Mouse (Mus musculus) forebrain, embryonic 11.5 days (tissue): ENCODE results near the gene Lpp. TPM values are rescaled to one million over a fixed set of nuclear protein-coding genes. Genes with fewer than 3 reads are reported as not detected.

Experiments used
- ATAC-seq: fragments of 200-750 bp; cut with Nextera tagmentation; replicated peaks from 2 replicates; pipeline ENCODE4 v1.8.0; 2017; ENCODE audit warnings: moderate TSS enrichment; ENCODE audit not compliant: low FRiP score
- DNase-seq: peaks from one replicate; pipeline ENCODE4 v3.0.0-alpha.2; 2017; ENCODE audit warnings: low spot score
- H3K27ac ChIP-seq: fragments of 300-500 bp; sonication (generic); 2 replicates; pipeline ENCODE4 v1.5.1; 2014; ENCODE audit warnings: low read depth, low read length
- H3K27me3 ChIP-seq: fragments of 300-500 bp; sonication (generic); 2 replicates; pipeline ENCODE4 v1.6.1; 2014; ENCODE audit warnings: mild to moderate bottlenecking, low read length, mixed read lengths; ENCODE audit not compliant: control insufficient read depth, insufficient read depth
- H3K36me3 ChIP-seq: fragments of 300-500 bp; sonication (generic); 2 replicates; pipeline ENCODE4 v1.6.1; 2014; ENCODE audit warnings: mild to moderate bottlenecking, low read length, moderate library complexity, mixed read lengths; ENCODE audit not compliant: control insufficient read depth, insufficient read depth
- H3K4me1 ChIP-seq: fragments of 300-500 bp; sonication (generic); replicated peaks from 2 replicates; pipeline ENCODE4 v1.6.1; 2014; ENCODE audit warnings: low read length, mixed read lengths; ENCODE audit not compliant: control insufficient read depth, insufficient read depth
- H3K4me2 ChIP-seq: fragments of 300-500 bp; sonication (generic); 2 replicates; pipeline ENCODE4 v1.6.1; 2014; ENCODE audit warnings: low read depth, mild to moderate bottlenecking, low read length, moderate library complexity, mixed read lengths; ENCODE audit not compliant: severe bottlenecking
- H3K4me3 ChIP-seq: fragments of 300-500 bp; sonication (generic); 2 replicates; pipeline ENCODE4 v1.5.1; 2014; ENCODE audit warnings: low read depth, low read length
- H3K9ac ChIP-seq: fragments of 300-500 bp; sonication (generic); 2 replicates; pipeline ENCODE4 v1.6.1; 2014; ENCODE audit warnings: low read length
- H3K9me3 ChIP-seq: fragments of 300-500 bp; sonication (generic); 2 replicates; pipeline ENCODE4 v1.6.1; 2016; ENCODE audit warnings: low read length, mixed read lengths; ENCODE audit not compliant: control insufficient read depth
- WGBS: fragments of 180-500 bp; shearing (Covaris S2); extraction: QIAGEN DNeasy Blood & Tissue Kit; methylation state at CpG from one replicate; pipeline ENCODE4 v1.1.7; 2014; 5-methylcytosine and 5-hydroxymethylcytosine counted together
- polyA plus RNA-seq: library from polyadenylated mRNA; unstranded; fragments of >200 nt; fragmentation: Nextera tagmentation; extraction: Ambion mirVana; gene quantifications from 2 replicates; pipeline ENCODE4 v1.2.1, GENCODE M21; 2014

Lpp gene
- polyA plus RNA-seq, 1 experiment from 2014 or later: 22.1 TPM

DNA sequence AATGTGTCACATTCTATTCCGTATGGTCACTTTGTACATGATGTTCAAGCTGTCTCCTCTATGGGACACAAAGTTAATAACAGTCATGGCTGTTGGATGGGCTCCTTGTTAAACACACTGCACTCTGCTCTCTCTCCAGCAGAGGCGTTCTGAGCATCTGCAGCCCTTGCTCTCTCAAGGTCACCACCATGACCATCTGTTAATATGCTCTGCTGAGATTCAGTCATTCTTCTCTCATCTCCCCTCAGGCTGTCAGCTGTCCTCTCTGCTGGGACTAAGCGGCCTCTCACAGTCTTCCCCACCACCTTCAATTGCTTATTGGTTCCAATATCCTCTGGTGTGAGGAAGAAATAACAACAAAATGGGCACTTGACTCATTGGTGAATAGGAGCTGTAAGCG, 425.8 kb downstream of the Lpp start:
- H3K36me3 ChIP-seq: no peaks in the 10 kb centered on the region
- H3K4me3 ChIP-seq: no peak overlapping the region
- no peaks in the 10 kb centered on the region for H3K4me1 ChIP-seq
- H3K4me2 ChIP-seq: no peak overlapping the region
- no peaks in the 10 kb centered on the region for H3K9me3 ChIP-seq
- DNase-seq (no peak), ATAC-seq (no peak)
- WGBS: 71% methylated on average over 4 of the region's 4 CpGs
- H3K27ac ChIP-seq: no peak overlapping the region
- H3K27me3 ChIP-seq: no peaks in the 10 kb centered on the region
- no peak overlapping the region for H3K9ac ChIP-seq

DNA sequence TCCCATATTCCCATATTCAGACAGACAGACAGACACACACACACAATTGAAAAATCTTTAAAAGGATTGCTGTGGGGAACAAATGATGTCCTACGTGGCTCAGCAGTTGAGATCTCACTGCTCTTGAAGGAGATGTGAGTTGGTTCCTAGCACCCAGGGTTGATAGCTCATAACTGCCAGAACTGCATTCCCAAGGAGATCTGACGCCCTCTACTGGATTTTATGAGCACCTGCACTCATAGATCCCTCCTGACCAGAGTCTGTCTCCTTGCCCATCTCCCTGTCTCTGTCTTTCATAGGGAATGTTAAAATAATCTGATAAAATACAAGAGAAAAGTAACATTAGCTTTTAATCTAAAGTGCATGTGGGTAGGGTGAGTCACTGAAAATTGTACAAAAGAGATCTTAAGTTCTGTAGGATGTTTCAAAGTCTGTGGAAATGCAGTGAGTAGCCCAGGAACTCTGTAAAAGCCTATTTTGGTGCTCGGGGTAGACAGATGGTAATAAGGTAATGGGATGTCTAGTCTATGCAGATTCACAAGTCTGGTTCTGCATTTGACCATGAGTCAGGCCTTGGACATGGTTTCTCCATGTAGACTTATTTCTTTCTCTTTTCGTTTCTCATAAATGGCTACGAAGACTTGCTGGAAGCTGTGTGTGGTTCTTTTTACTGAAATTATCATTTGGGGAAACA, 429.0 kb downstream of the Lpp start:
- no peak overlapping the region for H3K4me2 ChIP-seq
- H3K27me3 ChIP-seq: no peaks in the 10 kb centered on the region
- H3K27ac ChIP-seq: no peak overlapping the region
- H3K9me3 ChIP-seq: no peaks in the 10 kb centered on the region
- WGBS: 84% methylated on average over 5 of the region's 5 CpGs
- H3K4me1 ChIP-seq: no peaks in the 10 kb centered on the region
- no peak overlapping the region for H3K9ac ChIP-seq
- no peak overlapping the region for H3K4me3 ChIP-seq
- no peak for DNase-seq
- no peak for ATAC-seq
- no peaks in the 10 kb centered on the region for H3K36me3 ChIP-seq

DNA sequence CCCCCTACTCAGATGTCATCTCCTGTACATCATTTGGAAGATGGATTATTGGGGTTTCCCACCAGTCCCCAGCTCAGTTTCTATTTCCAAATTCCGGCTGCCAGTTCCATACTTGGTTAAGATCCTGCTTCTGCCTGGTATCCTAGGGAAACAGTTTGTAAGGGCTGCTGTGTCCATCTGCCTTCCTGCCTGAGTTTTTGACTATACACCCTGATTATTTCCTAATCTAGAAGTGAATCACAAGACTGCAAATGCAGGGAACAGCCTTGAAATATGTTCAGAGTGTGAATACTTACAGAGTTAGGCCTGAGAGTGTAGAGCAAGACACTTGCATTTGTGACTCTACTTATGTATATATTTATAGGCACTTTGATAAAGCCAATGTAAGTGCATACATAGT, 429.6 kb downstream of the Lpp start:
- Histone ChIP-seq H3K27me3 (no peaks in the 10 kb centered on the region), H3K4me2 (no peak overlapping the region), H3K9me3 (no peaks in the 10 kb centered on the region), H3K4me1 (no peaks in the 10 kb centered on the region), H3K36me3 (no peaks in the 10 kb centered on the region), H3K27ac (no peak overlapping the region), H3K4me3 (no peak overlapping the region), H3K9ac (no peak overlapping the region)
- DNase-seq (no peak), ATAC-seq (no peak)
- 88% methylated on average over 1 of the region's 1 CpGs for whole genome bisulfite sequencing

DNA sequence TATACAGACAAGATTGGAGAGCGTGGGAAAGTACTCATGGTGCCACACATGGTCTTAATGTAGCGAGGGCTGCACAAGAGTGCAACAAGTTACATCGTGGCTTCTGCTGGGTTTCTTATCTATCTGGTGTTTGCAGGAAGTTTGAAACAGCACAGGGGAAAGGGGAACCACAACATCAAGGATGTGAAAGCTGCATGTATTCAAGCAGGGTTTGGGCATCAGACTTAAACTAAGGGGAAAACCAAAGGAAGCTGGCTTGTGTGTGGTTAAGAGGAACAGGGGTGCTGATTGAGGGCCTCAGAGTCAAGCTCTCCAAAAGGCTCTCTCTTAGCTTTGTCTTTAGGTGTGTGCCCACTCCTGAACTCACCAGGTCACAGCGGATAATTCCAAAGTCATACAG, 433.1 kb downstream of the Lpp start:
- H3K9ac ChIP-seq: no peak overlapping the region
- 93% methylated on average over 4 of the region's 4 CpGs for WGBS
- H3K27me3 ChIP-seq: no peaks in the 10 kb centered on the region
- no peaks in the 10 kb centered on the region for H3K36me3 ChIP-seq
- H3K4me2 ChIP-seq: no peak overlapping the region
- H3K9me3 ChIP-seq: no peaks in the 10 kb centered on the region
- no peak for DNase-seq
- H3K4me1 ChIP-seq: no peaks in the 10 kb centered on the region
- no peak for ATAC-seq
- no peak overlapping the region for H3K4me3 ChIP-seq
- no peak overlapping the region for H3K27ac ChIP-seq

DNA sequence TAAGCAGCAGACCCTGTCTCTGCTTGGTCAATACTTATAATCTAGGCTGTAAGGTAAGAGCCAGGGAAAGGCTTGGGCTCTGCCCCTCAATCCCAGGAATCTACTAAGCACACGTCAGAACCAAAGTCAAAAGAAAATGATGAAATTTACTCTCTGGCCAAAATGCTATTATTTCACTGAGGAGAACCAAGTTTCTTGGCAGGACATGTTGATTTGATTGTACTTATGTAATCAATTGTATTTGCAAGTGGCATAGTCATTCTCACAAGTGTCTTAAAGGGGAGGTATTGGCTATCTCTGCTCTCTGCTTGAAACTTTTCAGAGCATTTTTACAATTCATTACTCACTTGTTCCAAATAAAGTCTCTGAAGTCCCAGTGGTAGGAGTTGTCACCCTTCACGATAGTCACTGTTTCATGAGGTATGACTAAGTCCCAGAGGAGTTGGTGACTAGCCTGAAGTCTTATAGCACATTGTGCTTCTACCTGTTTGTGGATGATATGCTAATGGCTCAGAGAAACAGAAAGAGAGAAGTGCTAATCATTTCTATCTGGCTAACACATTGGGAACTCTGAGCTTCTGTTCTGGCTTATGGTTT, 435.0 kb downstream of the Lpp start:
- DNase-seq: no peak
- 87% methylated on average over 2 of the region's 2 CpGs for WGBS

DNA sequence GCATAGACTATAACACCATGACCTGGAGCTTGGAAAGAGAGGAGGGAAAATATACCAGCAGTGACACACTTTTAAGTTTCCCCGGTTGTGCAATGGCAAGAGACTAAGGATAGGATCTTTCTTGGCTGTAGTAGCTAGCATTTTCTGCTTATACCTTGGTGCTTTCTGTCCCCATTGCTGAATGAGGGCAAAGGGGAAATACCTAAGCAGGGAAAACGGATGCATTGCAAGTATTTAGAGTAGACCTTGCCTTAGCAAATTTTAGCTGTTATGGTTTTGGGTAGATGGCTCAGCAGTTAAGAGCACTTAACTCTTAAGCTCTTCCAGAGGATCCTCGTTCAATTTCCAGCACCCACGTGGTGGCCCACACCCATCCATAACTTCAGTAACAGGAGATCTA, 436.6 kb downstream of the Lpp start:
- WGBS: 86% methylated on average over 4 of the region's 4 CpGs
- Histone ChIP-seq H3K4me3 (no peak overlapping the region), H3K4me1 (no peaks in the 10 kb centered on the region), H3K9me3 (no peaks in the 10 kb centered on the region), H3K4me2 (no peak overlapping the region), H3K9ac (no peak overlapping the region), H3K36me3 (no peaks in the 10 kb centered on the region), H3K27ac (no peak overlapping the region), H3K27me3 (no peaks in the 10 kb centered on the region)
- DNase-seq (no peak), ATAC-seq (no peak)

More for the DNA sequence above, 435.0 kb downstream of the Lpp start:
- H3K4me2 ChIP-seq: no peak overlapping the region
- H3K9ac ChIP-seq: no peak overlapping the region
- H3K27ac ChIP-seq: no peak overlapping the region
- H3K27me3 ChIP-seq: no peaks in the 10 kb centered on the region
- no peaks in the 10 kb centered on the region for H3K9me3 ChIP-seq
- H3K36me3 ChIP-seq: no peaks in the 10 kb centered on the region
- no peak for ATAC-seq
- no peak overlapping the region for H3K4me3 ChIP-seq
- no peaks in the 10 kb centered on the region for H3K4me1 ChIP-seq

DNA sequence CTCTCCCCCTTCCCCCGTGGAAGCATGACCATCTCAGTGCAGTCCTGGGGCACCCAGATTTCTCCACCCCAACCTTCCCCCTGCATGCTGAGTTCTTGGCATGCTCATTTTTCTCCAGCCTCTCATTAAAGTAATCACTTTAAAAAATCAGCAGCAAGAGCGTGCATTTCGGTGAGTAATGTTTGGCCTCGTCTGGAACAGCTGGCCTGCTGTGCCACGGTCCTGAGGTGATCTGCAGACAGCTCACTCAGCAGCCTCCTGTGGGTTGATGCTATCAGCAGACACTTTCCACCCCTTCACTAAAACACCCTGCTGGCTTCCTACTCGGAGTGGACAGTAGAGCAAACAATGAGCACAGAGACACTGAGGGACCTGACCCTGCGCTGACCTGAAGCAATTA, 437.6 kb downstream of the Lpp start:
- Histone ChIP-seq H3K27ac (no peak overlapping the region), H3K4me1 (no peaks in the 10 kb centered on the region), H3K36me3 (no peaks in the 10 kb centered on the region), H3K9me3 (no peaks in the 10 kb centered on the region), H3K4me2 (no peak overlapping the region), H3K4me3 (no peak overlapping the region), H3K27me3 (no peaks in the 10 kb centered on the region), H3K9ac (no peak overlapping the region)
- WGBS: 71% methylated on average over 7 of the region's 7 CpGs
- ATAC-seq (no peak), DNase-seq (no peak)

DNA sequence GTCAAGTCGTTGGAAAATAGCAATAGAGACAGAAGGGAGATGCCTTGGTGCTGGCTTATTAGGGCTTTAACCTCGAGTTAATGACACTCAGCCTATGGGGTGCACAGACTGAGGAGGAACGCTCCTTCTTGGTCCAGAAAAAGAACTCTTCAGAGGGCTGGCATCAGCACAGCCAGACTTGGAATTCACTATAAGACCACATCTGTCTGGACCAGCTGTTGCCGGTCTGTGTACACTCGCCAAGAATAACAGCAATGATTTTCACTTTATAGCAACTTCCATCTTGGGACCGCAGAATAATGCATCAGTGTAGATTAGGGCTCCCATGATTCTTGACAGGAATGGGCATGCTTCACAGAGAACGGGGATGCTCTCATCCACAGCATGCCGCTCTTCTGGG, 439.9 kb downstream of the Lpp start:
- no peak overlapping the region for H3K4me2 ChIP-seq
- H3K9ac ChIP-seq: no peak overlapping the region

DNA sequence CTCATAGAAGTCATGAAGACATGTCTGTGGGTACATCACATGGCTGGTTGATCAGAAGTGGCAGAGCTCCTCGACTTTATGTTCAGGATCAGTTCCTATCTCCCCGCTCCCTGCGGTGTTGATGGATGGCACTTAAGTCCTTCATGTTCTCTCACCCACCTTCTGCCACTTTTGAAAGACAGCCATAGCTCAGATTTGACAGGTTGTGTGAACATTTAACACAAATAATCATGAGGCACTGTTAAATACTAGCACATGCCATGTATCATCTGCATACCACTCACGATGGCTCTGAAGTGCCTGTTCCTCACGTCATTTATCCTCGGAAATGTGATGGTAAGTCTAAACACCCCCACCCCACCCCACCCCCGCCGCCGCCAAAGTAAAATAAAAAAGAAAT, 441.2 kb downstream of the Lpp start:
- H3K27ac ChIP-seq: no peak overlapping the region
- no peak overlapping the region for H3K9ac ChIP-seq
- 86% methylated on average over 9 of the region's 9 CpGs for WGBS
- DNase-seq: no peak
- no peak for ATAC-seq
- no peak overlapping the region for H3K4me2 ChIP-seq
- H3K4me1 ChIP-seq: no peaks in the 10 kb centered on the region
- H3K9me3 ChIP-seq: no peaks in the 10 kb centered on the region
- H3K27me3 ChIP-seq: no peaks in the 10 kb centered on the region
- H3K4me3 ChIP-seq: no peak overlapping the region
- H3K36me3 ChIP-seq: no peaks in the 10 kb centered on the region

More for the DNA sequence above, 439.9 kb downstream of the Lpp start:
- H3K36me3 ChIP-seq: no peaks in the 10 kb centered on the region
- no peaks in the 10 kb centered on the region for H3K4me1 ChIP-seq
- WGBS: 86% methylated on average over 8 of the region's 8 CpGs
- H3K27me3 ChIP-seq: no peaks in the 10 kb centered on the region
- DNase-seq (no peak), ATAC-seq (no peak)
- H3K9me3 ChIP-seq: no peaks in the 10 kb centered on the region
- no peak overlapping the region for H3K27ac ChIP-seq
- no peak overlapping the region for H3K4me3 ChIP-seq
